Mouse (Mus musculus): Measurements from ENCODE around the gene Pwwp2b. TPM values are rescaled to one million over a fixed set of nuclear protein-coding genes. Genes with fewer than 3 reads are reported as not detected.
A peak's percentile ranks its signal among the peaks of the same experiment; 100 is the strongest.

Pwwp2b gene
- total and polyA plus RNA-seq, 2 experiments from 2014 or later, result 3.5 to 4.5 TPM

GRCm38 (mm10) chr7:139277536-139277935 lies 29.3 kb downstream of the Pwwp2b start:
- Histone ChIP-seq H3K36me3 (ENCODE audit: insufficient read depth, low read length) (no peaks in the 10 kb centered on the region), H3K27me3 (ENCODE audit: insufficient read depth, low read length) (no peaks in the 10 kb centered on the region), H3K27ac (ENCODE audit: low read depth, low read length) (no peak overlapping the region), H3K4me2 (ENCODE audit: low read depth, low read length, poor library complexity, severe bottlenecking) (no peak overlapping the region), H3K9ac (replicated peaks; ENCODE audit: low read length, poor library complexity, severe bottlenecking) (no peak overlapping the region), H3K4me3 (ENCODE audit: low read depth, low read length) (no peak overlapping the region), H3K4me1 (ENCODE audit: insufficient read depth, low read length) (0 out of 2 replicates have a peak, but pooled peaks cover 4% of the 10 kb centered on the region), H3K9me3 (ENCODE audit: low read length) (no peaks in the 10 kb centered on the region)
- WGBS, result 74% methylated on average over 7 of the region's 7 CpGs
- no peak for ATAC-seq (ENCODE audit: low FRiP score)
- no peak for DNase-seq (ENCODE audit: low spot score)
- TF ChIP-seq CTCF (IDR thresholded peaks at IDR 0.05), result no peak

DNA sequence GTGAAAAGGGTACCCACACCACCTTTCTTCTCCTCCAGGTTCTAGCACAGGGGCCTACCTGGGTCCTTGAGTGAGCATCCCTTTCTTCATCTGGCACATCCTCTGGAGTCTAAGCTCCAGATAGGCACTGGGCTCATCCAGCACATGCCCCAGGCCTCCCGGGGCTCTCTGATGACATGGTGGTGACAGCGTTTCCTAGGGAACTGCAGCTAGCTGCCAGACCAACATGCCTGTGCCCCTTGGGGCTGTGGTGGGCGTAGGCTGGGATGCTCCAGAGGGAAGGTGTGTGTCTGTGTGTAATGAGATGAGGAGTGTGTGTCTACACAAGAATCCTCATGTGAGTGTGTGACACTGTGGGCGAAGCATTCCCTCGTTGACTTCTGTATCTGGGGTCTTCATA lies 31.3 kb downstream of the Pwwp2b start:
- H3K27ac ChIP-seq (ENCODE audit: low read depth, low read length), result no peak overlapping the region
- H3K4me1 ChIP-seq (ENCODE audit: insufficient read depth, low read length), result 0 out of 2 replicates have a peak, but pooled peaks cover 4% of the 10 kb centered on the region
- H3K27me3 ChIP-seq (ENCODE audit: insufficient read depth, low read length), result no peaks in the 10 kb centered on the region
- WGBS, result 69% methylated on average over 5 of the region's 5 CpGs
- DNase-seq (ENCODE audit: low spot score), result peak; percentile 28
- H3K4me2 ChIP-seq (ENCODE audit: low read depth, low read length, poor library complexity, severe bottlenecking), result no peak overlapping the region
- H3K9me3 ChIP-seq (ENCODE audit: low read length), result no peaks in the 10 kb centered on the region
- H3K36me3 ChIP-seq (ENCODE audit: insufficient read depth, low read length), result no peaks in the 10 kb centered on the region
- ATAC-seq (ENCODE audit: low FRiP score), result 0 out of 2 replicates have a peak, but pooled peaks have one; percentile 34
- no peak overlapping the region for H3K9ac ChIP-seq (replicated peaks; ENCODE audit: low read length, poor library complexity, severe bottlenecking)
- TF ChIP-seq CTCF (IDR thresholded peaks at IDR 0.05), result no peak
- no peak overlapping the region for H3K4me3 ChIP-seq (ENCODE audit: low read depth, low read length)

DNA sequence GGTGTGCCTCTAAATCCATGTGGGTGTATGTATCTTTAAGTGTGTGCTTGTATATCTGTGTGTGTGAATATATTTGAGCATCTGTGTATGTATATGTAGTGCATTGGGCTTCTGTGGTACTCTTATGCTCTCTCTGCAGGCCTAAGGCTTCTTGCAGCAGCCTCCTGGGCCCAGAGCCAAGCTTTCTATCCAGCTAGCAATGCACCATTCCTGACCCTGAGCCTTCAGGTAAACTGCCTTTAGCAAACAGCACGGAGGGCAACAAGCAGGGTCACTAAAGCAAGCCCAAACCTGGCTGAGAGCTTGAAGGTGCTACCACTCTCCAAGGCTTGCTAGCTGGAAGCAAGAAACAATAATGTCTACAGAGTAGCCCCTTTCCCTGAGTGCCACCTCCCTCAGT lies 31.8 kb downstream of the Pwwp2b start:
- Histone ChIP-seq H3K9me3 (ENCODE audit: low read length) (no peaks in the 10 kb centered on the region), H3K4me1 (ENCODE audit: insufficient read depth, low read length) (0 out of 2 replicates have a peak, but pooled peaks cover 4% of the 10 kb centered on the region), H3K27me3 (ENCODE audit: insufficient read depth, low read length) (no peaks in the 10 kb centered on the region), H3K4me2 (ENCODE audit: low read depth, low read length, poor library complexity, severe bottlenecking) (no peak overlapping the region), H3K36me3 (ENCODE audit: insufficient read depth, low read length) (no peaks in the 10 kb centered on the region), H3K9ac (replicated peaks; ENCODE audit: low read length, poor library complexity, severe bottlenecking) (no peak overlapping the region), H3K4me3 (ENCODE audit: low read depth, low read length) (no peak overlapping the region), H3K27ac (ENCODE audit: low read depth, low read length) (no peak overlapping the region)
- TF ChIP-seq CTCF (IDR thresholded peaks at IDR 0.05), result no peak
- DNase-seq (ENCODE audit: low spot score), result no peak
- 56% methylated on average over 1 of the region's 1 CpGs for WGBS
- ATAC-seq (ENCODE audit: low FRiP score), result no peak

DNA sequence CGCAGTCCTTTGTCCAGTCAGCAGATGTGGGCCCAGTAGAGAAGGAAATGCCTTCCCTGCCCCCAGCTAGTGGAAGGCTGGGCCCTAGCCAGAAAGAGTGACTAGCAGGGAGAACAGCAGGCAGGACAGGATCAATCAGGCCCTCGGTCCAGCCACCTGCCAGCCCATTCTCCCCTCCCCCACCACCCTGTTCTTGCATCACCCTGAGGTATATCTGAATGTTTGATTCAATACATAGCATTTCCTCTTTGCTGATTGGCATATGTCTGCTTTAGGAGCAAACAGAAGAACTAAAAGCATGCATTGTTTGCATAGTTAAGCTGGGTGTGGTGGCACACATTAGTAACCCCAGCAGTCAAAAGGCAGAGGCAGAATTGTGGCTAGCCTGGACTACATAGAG lies 32.9 kb downstream of the Pwwp2b start:
- no peak overlapping the region for H3K4me3 ChIP-seq (ENCODE audit: low read depth, low read length)
- no peaks in the 10 kb centered on the region for H3K4me1 ChIP-seq (ENCODE audit: insufficient read depth, low read length)
- no peak overlapping the region for H3K4me2 ChIP-seq (ENCODE audit: low read depth, low read length, poor library complexity, severe bottlenecking)
- no peak for DNase-seq (ENCODE audit: low spot score)
- H3K36me3 ChIP-seq (ENCODE audit: insufficient read depth, low read length), result no peaks in the 10 kb centered on the region
- H3K9ac ChIP-seq (replicated peaks; ENCODE audit: low read length, poor library complexity, severe bottlenecking), result no peak overlapping the region
- no peaks in the 10 kb centered on the region for H3K9me3 ChIP-seq (ENCODE audit: low read length)
- 40% methylated on average over 2 of the region's 2 CpGs for WGBS
- ATAC-seq (ENCODE audit: low FRiP score), result no peak
- H3K27me3 ChIP-seq (ENCODE audit: insufficient read depth, low read length), result no peaks in the 10 kb centered on the region
- no peak overlapping the region for H3K27ac ChIP-seq (ENCODE audit: low read depth, low read length)
- TF ChIP-seq CTCF (IDR thresholded peaks at IDR 0.05), result no peak

DNA sequence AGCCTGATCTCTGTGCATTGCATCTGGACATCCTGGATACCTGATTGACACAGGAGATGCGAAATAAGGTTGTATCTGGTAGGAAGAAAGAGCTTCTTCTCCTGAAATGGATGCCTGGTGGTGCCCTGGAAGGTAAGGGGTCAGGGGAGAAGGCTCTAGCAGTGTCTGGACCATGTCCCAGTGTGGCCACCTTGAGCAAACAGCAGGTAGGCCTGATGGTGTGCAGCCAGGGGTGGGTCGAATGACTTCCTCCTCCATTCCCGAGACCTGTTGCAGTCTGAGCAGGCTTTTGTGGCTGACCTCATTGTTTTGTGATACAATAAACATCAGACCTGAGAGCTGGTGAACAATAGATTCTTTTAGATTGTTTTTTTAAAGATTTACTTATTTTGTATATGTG lies 33.8 kb downstream of the Pwwp2b start:
- Histone ChIP-seq H3K27ac (ENCODE audit: low read depth, low read length) (no peak overlapping the region), H3K4me1 (ENCODE audit: insufficient read depth, low read length) (no peaks in the 10 kb centered on the region), H3K9ac (replicated peaks; ENCODE audit: low read length, poor library complexity, severe bottlenecking) (no peak overlapping the region), H3K36me3 (ENCODE audit: insufficient read depth, low read length) (no peaks in the 10 kb centered on the region), H3K27me3 (ENCODE audit: insufficient read depth, low read length) (no peaks in the 10 kb centered on the region), H3K4me3 (ENCODE audit: low read depth, low read length) (no peak overlapping the region), H3K4me2 (ENCODE audit: low read depth, low read length, poor library complexity, severe bottlenecking) (no peak overlapping the region), H3K9me3 (ENCODE audit: low read length) (no peaks in the 10 kb centered on the region)
- DNase-seq (ENCODE audit: low spot score), result no peak
- no peak for ATAC-seq (ENCODE audit: low FRiP score)
- 72% methylated on average over 3 of the region's 3 CpGs for WGBS
- TF ChIP-seq CTCF (IDR thresholded peaks at IDR 0.05), result no peak

- TF ChIP-seq CTCF (IDR thresholded peaks at IDR 0.05), result no peak
- DNase-seq (ENCODE audit: low spot score) (no peak), ATAC-seq (ENCODE audit: low FRiP score) (no peak)
- WGBS, result 70% methylated on average over 16 of the region's 16 CpGs
- H3K36me3 ChIP-seq (ENCODE audit: insufficient read depth, low read length), result no peaks in the 10 kb centered on the region
- H3K27me3 ChIP-seq (ENCODE audit: insufficient read depth, low read length), result no peaks in the 10 kb centered on the region
- no peaks in the 10 kb centered on the region for H3K4me1 ChIP-seq (ENCODE audit: insufficient read depth, low read length)
- no peaks in the 10 kb centered on the region for H3K9me3 ChIP-seq (ENCODE audit: low read length)
- H3K9ac ChIP-seq (replicated peaks; ENCODE audit: low read length, poor library complexity, severe bottlenecking), result no peak overlapping the region
- H3K4me3 ChIP-seq (ENCODE audit: low read depth, low read length), result no peak overlapping the region
- no peak overlapping the region for H3K27ac ChIP-seq (ENCODE audit: low read depth, low read length)
- H3K4me2 ChIP-seq (ENCODE audit: low read depth, low read length, poor library complexity, severe bottlenecking), result no peak overlapping the region
Measured at GRCm38 (mm10) chr7:139285295-139285943, 37.1 kb downstream of the Pwwp2b start.

Data from midbrain, postnatal 0 days (tissue).